Mouse (Mus musculus) adrenal gland, postnatal 14 days (tissue): ENCODE data around the gene Pak1ip1. TPM values are rescaled to one million over a fixed set of nuclear protein-coding genes. Genes with fewer than 3 reads are reported as not detected.
"Not testable (repeated sequence)": the region's sequence is repeated elsewhere in the genome, so short reads cannot be mapped to it uniquely, and the experiment has no call there.

Experiments used
- DNase-seq: peaks from one replicate; pipeline ENCODE4 v3.0.0; 2021; ENCODE audit warnings: mixed read lengths
- long read RNA-seq, 2 experiments: library from polyadenylated mRNA; stranded (forward); transcript quantifications; one replicate each; pipeline ENCODE4 v2.0.0; 2021
- total RNA-seq: library from RNA; stranded (reverse); gene quantifications from 2 replicates; pipeline ENCODE4 v1.2.3, GENCODE M21; 2021

The Pak1ip1 gene
- 62.3 and 64.0 TPM in 2 replicates for total RNA-seq
- long read RNA-seq, experiment 1, transcript Pak1ip1-201 (10 exons, 1,722 nt): major isoform, 84 of 90 reads
- long read RNA-seq, experiment 1, partial matches to known transcripts: 3 of 90 reads
- long read RNA-seq, experiment 1, other reads (novel, unspliced or antisense): 3 of 90 reads
- long read RNA-seq, experiment 2, transcript Pak1ip1-201 (10 exons, 1,722 nt): major isoform, 58 of 68 reads
- long read RNA-seq, experiment 2, partial matches to known transcripts: 3 of 68 reads
- long read RNA-seq, experiment 2, other reads (novel, unspliced or antisense): 5 of 68 reads

DNA sequence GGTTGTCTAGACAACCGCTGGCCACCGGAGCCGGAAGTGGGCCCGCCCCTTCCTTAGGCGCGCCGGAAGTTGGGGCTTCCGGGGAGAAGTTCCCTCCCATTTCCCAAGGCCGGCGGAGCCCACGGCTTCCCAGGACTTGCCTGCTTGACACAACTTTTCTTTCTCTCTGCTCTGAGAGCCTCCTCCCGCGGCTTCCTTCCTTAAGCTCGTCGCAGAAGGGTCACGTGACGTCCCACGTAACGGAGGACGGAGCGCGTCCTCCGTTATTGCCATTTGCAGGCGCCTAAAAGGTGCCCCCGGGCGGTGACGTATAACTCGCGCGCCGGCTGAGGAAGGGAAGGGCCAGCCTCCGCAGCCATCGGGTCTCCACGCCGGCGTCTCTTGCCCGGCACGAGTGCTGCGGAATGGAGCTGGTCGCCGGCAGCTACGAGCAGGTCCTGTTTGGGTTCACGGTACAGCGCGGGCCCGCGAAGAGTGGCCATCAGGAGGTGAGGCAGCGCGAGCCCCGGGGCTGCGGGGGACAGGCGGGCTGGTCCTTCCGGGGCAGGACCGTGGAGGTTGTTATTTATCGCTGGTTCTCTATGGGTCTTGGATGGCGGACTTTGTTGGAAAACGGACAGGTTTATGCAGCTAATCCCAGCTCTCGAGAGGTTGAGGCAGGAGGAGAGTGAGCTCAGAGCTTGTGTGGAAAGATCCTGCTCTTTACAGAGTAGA, at the start of gene Pak1ip1:
TSS of gene Pak1ip1 (plus strand) at position 98 of the 714 bp plus-strand sequence.
- peak; percentile 97 for DNase-seq

DNA sequence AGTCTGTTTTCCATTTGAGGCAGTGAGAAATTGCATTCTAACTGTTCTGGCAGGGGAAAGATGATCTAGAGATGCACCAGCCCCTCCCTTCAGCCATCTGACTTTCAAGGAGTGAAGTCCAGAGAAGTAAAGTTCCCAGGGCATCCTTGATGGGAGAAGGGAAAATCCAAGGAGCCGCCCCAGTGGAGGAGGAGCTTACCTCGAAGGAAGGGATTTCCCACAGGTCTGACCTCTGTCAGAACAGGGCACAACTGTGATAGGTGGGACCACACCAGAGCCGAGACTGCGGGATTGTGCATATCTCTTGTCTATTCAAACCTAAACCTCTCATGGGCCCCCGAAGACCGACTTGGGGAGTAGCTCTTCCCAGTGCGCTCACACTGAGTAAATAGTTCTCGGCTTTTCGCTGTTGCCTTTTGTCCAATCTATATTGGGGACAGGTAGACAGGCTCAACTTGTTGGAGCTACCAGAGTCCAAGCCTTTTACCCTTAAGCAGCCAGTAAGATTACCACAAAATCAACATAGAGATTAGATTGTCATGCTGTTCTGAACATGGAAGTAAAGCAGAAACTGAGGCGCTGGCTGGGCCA, 49.3 kb upstream of the Pak1ip1 start:
- DNase-seq: no peak

DNA sequence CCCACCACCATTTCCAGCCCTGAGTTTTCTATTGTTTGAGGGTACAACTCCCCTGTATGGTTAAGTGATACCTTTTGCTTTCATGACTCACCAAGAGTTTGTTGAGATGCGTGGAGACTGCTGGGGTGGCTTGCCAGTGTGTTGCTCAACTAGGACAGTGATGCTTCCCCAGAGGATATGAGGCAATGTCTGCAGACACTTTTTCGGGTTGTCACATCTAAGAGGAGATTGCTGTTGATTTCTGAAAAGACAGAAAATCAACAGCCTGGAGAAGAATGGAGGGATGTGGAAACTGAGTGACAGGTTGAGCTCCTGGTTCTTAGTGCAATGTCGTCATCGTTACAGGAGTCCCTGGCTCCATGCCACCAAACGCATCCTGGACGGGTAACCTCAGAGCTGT, 47.6 kb upstream of the Pak1ip1 start:
- DNase-seq: no peak

DNA sequence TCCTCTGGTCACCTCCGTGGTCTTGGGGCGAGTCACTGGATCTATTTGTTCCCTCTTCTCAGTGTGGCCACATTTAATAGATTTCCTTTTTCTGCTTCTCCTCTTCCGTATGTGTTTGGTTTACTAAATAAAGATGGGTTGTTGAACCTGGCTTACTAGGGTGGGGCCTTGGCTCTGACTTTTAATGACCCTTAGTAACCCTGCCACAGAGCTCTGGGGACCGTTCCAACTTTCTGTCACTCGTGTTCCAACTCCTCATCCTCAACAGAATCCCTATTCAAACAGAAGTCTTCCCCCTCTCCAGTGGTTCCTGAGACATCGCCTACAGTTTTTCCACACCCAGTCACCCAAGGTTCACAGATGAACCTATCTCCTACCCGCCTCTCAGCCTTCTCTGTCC, 45.0 kb upstream of the Pak1ip1 start:
- no peak for DNase-seq

DNA sequence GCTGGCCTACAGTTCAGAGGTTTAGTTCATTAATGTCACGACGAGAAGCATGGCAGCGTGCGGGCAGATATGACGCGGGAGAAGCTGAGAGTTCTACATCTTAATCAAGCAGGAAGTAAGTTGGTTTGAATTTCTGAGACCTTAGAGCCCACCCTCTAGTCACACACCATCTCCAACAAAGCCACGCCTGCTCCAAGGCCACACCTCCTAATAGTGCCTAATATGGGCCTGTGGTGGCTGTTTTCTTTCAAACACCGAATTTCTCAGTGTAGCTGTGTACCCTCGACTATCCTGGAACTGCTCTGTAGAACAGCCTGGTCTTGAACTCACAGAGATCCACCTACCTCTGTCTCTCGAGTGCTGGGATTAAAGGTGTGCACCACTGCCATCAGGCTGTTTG, 33.2 kb upstream of the Pak1ip1 start:
- no peak for DNase-seq

DNA sequence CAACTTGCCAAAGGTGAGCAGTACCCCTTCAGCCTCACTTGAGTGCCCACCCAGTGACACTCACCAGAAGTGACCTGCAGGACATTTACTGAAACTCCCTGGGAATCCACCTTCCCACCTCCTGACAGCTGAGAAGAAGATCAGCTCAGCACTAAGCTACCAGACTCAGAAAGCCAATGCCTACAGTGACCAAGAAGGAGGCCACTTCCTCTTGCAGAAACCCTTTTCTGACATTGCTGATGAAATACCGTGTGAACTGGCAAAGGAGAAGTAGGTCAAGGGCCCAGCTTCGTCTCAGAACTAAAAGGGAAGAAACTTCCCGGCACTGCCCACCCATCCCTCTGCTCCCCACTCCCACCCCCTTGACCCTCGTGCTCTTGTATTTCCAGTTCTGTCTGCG, 32.3 kb upstream of the Pak1ip1 start:
- DNase-seq: peak; percentile 17

DNA sequence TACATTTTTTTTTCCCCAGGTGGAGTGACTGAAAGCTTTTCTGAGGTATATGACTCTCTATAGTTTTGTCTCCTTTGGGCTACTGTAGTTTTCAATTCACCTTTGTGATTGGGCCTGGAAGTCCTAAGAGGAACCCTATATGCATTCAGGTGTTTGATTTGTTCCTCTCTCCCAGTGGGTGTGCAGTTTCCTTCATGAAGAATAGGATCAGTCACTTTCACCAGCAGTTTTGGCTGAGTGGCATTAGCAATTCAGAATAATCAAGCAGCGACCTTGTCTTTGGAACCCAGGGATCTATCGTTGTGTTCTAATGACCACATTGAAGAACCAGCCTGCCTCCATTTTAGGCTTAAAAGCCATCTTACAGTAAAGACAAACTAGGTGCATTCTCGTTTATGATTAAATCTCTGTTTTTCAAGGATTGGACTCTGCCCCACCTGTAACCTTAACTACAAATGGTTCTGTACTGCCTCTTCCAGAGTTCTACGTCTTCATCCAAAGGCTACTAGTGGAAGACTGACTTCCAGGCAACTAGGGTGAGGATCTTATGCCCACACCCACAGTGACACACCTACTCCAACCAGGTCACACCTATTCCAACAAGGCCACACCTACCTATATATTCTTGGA, 30.9 kb upstream of the Pak1ip1 start:
- no peak for DNase-seq

DNA sequence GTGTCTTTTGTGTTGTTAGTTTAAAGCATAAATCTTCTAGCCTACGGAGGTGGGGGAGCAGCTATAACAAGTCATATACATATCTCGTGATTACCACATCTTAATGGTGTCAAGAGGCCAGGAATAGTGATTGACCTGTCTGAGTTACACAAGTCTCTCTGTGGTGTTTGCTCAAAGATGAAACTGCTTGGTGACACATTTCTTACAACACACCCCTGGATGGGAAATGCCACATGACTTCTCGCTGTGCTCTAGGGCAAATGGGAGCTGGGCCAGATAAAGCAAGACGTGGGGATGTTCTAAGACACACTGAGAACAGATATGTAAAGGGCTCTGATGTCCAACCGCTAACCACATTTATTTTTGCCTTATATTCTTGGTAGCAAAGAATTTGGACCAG, 29.6 kb upstream of the Pak1ip1 start:
- DNase-seq: peak; percentile 24

DNA sequence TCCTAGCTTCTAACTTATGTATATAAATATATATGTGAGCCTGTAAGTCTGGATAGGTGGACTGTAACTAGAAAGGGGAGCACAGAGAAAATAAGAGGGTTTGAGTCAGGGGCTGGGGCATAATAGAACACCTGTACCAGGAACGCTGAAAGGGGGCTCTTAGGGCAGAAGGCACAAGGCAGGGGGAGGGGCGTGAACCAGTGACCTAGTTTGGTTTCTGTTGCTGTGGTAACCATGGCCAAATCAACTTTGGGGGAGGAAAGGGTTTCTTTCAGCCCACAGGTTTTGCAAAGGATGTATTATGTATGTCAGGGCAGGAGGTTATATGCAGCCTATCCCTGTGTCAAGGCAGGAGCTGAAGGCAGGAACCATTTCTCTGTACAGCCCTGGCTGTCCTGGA, 29.0 kb upstream of the Pak1ip1 start:
- no peak for DNase-seq

DNA sequence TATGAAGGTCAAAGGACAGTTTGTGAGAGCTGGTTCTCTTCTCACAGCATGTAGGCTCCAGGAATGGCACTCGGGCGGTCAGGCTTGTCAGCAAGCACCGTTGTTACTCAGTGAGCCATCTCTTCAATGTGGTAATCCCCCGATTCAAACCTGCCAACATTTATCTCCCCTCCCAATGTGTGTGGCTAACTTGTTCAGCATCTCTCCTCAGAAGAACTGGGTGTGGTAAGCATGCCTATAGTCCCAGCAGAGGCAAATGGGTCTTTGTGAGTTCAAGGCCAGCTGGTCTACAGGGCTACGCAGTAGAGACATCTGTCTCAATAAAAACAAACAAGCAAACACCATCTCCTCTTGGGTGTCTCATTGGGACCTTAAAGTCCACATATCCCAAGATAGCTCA, 27.8 kb upstream of the Pak1ip1 start:
- DNase-seq: no peak

DNA sequence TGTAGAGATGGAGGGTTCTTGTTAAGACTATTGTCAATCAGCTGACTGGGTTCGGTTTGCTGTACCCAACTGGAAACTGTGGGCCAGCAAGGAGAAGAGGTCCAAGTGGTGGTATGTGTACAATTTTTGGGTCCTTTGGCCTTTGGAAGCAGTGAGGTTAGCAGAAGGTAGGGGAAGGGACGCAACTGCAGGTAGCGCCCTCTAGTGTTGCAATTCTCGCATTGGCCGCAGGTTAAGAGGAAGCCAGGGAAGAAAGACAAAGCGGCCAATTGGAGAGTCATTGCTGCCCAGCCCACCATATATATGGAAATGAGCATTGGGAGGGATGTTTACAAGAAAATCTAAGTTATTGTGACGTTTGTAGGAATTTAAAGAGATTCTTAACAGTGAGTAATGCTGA, 23.2 kb upstream of the Pak1ip1 start:
- peak; percentile 73 for DNase-seq

DNA sequence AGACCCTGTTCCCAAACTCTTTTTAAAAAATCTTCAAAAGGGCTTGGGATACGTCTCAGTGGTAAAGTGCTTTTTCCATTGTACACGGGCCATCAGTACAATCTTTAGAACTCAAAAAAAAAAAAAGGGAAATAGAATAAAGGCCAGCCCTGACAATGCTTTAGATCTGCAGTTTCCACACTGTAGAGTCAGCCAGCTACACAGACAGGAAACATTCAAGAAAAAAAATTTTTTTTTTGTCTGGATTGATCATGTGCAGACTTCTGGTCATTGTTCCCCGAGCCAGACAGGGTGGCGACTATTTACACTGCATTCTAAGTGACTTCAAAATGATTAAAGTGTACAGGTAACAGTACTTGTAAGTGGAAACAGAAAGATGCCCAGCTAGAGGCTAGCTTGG, 22.2 kb upstream of the Pak1ip1 start:
- DNase-seq: no peak

DNA sequence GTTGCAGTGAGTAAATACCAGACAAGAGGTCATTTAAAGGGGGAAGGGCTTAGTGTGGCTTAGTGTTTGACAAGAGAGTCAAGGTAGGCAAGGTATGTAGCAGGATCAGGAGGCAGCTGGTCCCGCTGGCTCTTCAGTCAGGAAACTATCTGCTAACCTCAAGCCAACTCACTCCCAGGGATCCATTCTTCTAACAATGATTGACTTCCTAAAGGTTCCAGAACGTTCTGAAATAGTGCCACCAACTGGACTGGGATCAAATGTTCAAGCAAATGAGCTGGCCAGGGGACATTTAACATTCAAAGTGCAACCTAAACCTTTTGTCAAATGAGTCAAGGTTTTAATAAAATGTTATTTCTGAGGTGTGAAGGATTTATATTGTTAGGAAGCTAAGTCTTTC, 21.5 kb upstream of the Pak1ip1 start:
- DNase-seq: no peak

DNA sequence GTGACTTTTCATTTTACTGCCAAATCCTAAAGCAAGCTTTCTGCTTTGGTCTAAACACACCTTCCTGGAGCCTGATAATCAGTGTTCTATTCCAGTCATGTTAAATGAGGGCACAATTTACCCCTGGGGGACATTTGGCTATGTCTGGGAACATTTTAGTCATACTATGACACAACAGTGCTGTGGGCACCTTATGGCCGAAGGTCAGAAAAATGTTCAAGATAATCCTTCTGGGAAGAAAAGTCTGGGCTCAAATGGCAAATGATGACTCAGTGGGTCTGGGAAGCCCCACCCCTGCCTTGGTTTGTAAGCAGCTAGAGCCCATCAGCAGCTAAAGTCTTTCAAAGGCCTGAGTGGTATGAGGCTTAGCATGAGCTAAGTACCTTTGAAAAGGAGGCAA, 18.1 kb upstream of the Pak1ip1 start:
- DNase-seq: peak; percentile 30

DNA sequence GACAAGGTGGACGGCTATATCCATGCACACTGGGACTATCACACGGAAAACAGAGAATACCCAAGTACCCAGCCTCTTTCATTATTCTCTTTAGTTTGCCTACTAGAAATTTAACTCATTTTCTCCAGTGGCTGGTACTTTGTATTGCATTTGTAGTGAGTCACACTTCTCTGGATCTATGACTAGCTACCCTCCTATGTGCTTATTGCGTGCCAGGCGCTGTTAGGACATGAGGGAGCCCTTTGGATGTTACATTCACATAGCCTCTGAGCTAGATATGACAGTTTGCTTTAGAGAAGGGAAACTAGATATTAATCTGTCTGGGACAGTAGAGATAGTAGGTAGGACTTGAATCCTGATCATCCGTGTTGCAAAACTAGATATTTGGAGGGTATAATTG, 14.7 kb upstream of the Pak1ip1 start:
- no peak for DNase-seq

DNA sequence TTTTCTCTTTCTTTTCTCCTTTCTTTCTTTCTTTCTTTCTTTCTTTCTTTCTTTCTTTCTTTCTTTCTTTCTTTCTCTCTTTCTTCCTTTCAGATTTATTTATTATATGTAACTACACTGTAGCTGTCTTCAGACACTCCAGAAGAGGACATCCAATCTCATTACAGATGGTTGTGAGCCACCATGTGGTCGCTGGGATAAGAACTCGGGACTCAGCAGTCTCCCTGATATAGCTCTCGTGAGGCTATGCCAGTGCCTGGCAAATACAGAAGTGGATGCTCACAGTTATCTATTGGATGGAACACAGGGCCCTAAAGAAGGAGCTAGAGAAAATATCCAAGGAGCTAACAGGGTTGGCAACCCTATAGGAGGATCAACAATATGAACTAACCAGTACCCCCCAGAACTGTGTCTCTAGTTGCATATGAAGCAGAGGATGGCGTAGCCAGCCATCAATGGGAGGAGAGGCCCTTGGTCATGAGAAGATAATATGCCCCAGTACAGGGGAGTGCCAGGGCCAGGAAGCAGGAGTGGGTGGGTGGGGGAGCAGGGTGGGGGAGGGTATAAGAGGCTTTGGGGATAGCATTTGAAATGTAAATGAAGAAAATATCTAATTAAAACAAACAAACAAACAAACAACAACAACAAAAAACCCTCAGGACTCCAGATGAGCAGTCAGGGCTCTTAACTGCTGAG, 13.1 kb upstream of the Pak1ip1 start:
- not testable (repeated sequence) for DNase-seq

DNA sequence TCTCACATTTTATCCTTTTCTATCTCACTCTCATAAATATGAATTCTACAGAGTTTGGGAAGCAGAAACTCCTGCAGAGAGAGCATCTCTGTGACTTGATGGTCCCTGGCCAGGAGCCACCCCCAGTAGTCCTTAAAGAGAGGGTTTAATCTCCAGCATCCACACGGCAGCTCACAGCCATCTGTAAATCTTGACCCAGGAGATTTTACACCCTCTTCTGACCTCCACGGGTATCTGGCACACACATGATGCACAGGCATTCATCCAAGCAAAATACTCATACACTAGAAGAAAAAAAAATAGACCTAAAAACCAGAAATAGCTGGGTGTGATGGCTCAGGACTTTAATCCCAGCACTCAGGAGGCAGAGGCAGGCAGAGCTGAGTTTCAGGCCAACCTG, 12.4 kb upstream of the Pak1ip1 start:
- no peak for DNase-seq

DNA sequence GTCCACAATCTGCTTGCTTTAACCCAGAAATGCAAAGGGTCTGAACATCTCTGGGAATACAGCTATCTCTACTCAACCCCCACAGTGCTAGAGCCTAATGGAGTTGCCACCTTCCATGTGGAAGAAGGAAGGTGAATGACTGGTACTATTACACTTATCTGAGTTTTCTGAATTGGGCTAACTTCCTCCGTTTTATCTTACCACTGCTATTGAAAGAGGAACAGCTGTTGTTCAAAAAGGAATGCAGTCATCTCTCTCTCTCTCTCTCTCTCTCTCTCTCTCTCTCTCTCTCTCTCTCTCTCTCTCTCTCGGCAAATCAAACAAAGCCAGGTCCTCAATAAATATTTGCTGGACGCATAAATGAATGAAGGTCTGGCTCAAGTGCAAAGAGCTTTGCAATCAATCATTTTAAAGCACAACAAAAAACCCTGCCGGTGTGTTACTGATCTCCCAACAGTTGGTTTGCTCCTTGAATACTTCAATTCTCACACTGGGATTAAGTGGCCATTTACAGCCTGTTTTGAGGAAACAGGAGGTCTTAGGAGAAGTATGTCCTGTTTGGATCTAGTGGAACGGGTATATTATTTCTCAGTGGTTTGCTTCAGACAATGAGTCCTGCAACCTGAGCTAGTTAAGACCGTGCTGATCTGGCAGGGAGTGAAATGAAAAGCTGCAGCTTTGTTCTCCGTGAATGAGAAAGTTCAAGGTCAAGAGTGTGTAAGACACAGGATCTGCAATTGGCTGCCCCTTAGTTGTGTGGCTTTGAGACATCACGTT, 6.1 kb upstream of the Pak1ip1 start:
- DNase-seq: peak; percentile 25

DNA sequence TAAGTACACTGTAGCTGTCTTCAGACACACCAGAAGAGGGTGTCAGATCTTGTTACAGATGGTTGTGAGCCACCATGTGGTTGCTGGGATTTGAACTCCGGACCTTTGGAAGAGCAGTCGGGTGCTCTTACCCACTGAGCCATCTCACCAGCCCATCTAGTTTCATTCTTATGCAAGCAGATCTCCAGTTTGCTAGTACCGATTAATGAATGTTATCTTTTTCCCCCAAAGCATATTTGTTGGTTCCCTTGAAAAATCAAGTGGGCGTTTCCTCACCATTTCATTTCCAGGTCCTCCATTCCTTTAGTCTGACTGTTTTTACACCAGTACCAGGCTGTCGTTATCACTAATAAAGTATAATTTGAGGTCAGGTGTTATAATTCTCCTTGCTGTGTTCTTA, 2.3 kb upstream of the Pak1ip1 start:
- DNase-seq: not testable (repeated sequence)

DNA sequence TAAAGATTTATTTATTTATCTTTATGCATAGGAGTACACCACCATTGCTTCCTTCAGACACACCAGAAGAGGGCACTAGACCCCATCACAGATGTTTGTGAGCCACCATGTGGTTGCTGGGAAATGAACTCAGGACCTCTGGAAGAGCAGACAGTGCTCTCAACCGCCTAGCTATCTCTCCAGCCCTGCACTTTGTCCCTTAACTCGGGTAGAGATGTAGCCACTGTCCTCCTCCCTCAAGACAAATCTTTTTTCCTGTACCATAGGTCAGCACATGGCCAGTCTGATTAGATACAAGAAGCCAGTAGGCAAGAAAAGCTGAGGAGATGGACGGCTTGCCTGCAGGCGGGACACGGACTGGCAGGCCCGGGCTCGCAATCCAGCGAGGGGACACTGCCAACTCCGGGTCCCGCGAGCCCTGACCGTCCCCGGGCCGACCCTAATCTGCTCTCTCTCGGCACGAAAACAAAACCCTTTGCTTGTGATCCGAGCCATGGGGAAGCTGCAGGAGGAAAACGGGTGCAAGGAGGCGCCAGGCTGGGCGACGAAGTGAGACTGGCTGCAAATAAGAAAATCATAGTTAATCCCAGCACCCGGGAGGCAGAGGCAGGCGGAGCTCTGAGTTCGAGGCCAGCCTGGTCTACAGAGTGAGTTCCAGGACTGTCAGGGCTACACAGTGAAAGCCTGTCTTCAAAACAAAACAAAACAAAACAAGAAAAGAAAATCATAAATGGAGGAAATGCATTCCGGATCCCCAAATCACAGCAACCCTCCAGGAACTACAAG, 490 bp upstream of the Pak1ip1 start:
- DNase-seq: peak; percentile 69

DNA sequence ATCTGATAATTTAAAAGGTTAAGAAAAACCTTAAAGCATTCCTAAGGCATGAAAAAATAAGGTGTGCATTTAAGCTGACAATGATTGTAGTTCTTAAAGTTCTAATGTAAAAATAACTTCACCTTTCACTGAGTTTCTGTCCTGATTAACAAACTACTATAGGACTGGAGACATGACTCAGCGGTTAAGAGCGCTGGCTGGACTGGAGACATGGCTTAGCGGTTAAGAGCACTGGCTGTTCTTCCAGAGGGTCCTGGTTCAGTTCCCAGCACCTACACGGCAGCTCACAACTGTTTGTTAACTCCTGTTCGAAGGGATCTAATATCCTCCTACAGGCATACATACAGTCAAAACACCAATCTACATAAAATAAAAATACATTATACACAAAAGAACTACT, 1.2 kb downstream of the Pak1ip1 start:
- DNase-seq: no peak
